ENCODE assay signal across 8 mouse cellular contexts in genomic region chr3:86761095-86762035, GRCm38 (mm10).
A peak's percentile ranks its signal among the peaks of the same experiment; 100 is the strongest.
DNase-seq lines count a peak whose midpoint lies in the region; TF ChIP-seq lines count a peak whose summit lies in the region.

No protein-coding gene starts in this region.

- H3K4me1 ChIP-seq in heart, embryonic 10.5 days: peaks cover 7% of the 10 kb centered on the region; the same call in 1 of the 2 replicates

- no peak overlapping the region for H3K4me3 ChIP-seq in heart, embryonic 10.5 days
- H3K4me3 ChIP-seq in layer of hippocampus, adult 2 months: no peak overlapping the region

- peak; percentile 95 for TF ChIP-seq CTCF in layer of hippocampus, adult 2 months (conservative IDR thresholded peaks at IDR 0.05)

- H3K27me3 ChIP-seq in heart, embryonic 10.5 days (ENCODE audit: insufficient read depth, poor library complexity, severe bottlenecking): no peaks in the 10 kb centered on the region

- H3K9me3 ChIP-seq in heart, embryonic 10.5 days: no peaks in the 10 kb centered on the region

- 57% methylated on average over 9 of the region's 9 CpGs for WGBS in heart, embryonic 10.5 days

- no peak overlapping the region; the same call in 1 of the 2 replicates for H3K27ac ChIP-seq in heart, embryonic 10.5 days
- H3K27ac ChIP-seq in layer of hippocampus, adult 2 months: no peak overlapping the region

- DNase-seq in heart, adult 11 months: peak; percentile 81
- no peak for DNase-seq in heart, embryonic 10.5 days (ENCODE audit: low spot score)
- DNase-seq in adrenal gland, adult 18-20 months (ENCODE audit: low spot score in 2 of 2): peak; percentile 48 to 55
- DNase-seq in embryo, embryonic 9.5 days (ENCODE audit: extremely low spot score): peak; percentile 74
- DNase-seq in heart, postnatal 4 days: peak; percentile 79
- peak; percentile 78 to 80 for DNase-seq in layer of hippocampus, adult 2 months (ENCODE audit: low spot score in 2 of 2)
- DNase-seq in lung, postnatal 25 days (ENCODE audit: low spot score): peak; percentile 47
- peak; percentile 87 to 88 for DNase-seq in right cerebral cortex, postnatal 10 days (ENCODE audit: low spot score in 2 of 2)

- H3K36me3 ChIP-seq in heart, embryonic 10.5 days: no peaks in the 10 kb centered on the region
